Mouse (Mus musculus) forebrain, embryonic 15.5 days (tissue): ENCODE measurements around the gene Mycbp2. TPM values are rescaled to one million over a fixed set of nuclear protein-coding genes. Genes with fewer than 3 reads are reported as not detected.

Source experiments
- ATAC-seq: fragments of 200-750 bp; cut with Nextera tagmentation; replicated peaks from 2 replicates; pipeline ENCODE4 v1.8.0; 2017; ENCODE audit warnings: mild to moderate bottlenecking, moderate TSS enrichment, moderate library complexity
- H3K27ac ChIP-seq: fragments of 300-500 bp; sonication (generic); replicated peaks from 2 replicates; pipeline ENCODE4 v1.5.1; 2015; ENCODE audit warnings: mild to moderate bottlenecking, inconsistent platforms
- H3K27me3 ChIP-seq: fragments of 300-500 bp; sonication (generic); 2 replicates; pipeline ENCODE4 v1.6.1; 2015; ENCODE audit warnings: inconsistent platforms
- H3K36me3 ChIP-seq: fragments of 300-500 bp; sonication (generic); 2 replicates; pipeline ENCODE4 v1.6.1; 2015; ENCODE audit warnings: mild to moderate bottlenecking, inconsistent platforms
- H3K4me1 ChIP-seq: fragments of 300-500 bp; sonication (generic); 2 replicates; pipeline ENCODE4 v1.6.1; 2015; ENCODE audit warnings: inconsistent platforms
- H3K4me2 ChIP-seq: fragments of 300-500 bp; sonication (generic); replicated peaks from 2 replicates; pipeline ENCODE4 v1.6.1; 2015; ENCODE audit warnings: mild to moderate bottlenecking, inconsistent platforms
- H3K4me3 ChIP-seq: fragments of 300-500 bp; sonication (generic); 2 replicates; pipeline ENCODE4 v1.5.1; 2015; ENCODE audit warnings: mild to moderate bottlenecking, inconsistent platforms
- H3K9ac ChIP-seq: fragments of 300-500 bp; sonication (generic); replicated peaks from 2 replicates; pipeline ENCODE4 v1.6.1; 2015; ENCODE audit warnings: mild to moderate bottlenecking, inconsistent platforms
- H3K9me3 ChIP-seq: fragments of 300-500 bp; sonication (generic); 2 replicates; pipeline ENCODE4 v1.6.1; 2016; ENCODE audit warnings: inconsistent platforms
- WGBS: fragments of 180-500 bp; shearing (Covaris S2); methylation state at CpG from one replicate; pipeline ENCODE4 v1.1.7; 2015; ENCODE audit warnings: mixed read lengths; 5-methylcytosine and 5-hydroxymethylcytosine counted together
- polyA plus RNA-seq: library from polyadenylated mRNA; unstranded; fragments of >200 nt; fragmentation: Nextera tagmentation; extraction: Ambion mirVana; gene quantifications from 2 replicates; pipeline ENCODE4 v1.2.1, GENCODE M21; 2015

Gene Mycbp2
- polyA plus RNA-seq, 1 experiment from 2014 or later: 51.8 TPM

DNA sequence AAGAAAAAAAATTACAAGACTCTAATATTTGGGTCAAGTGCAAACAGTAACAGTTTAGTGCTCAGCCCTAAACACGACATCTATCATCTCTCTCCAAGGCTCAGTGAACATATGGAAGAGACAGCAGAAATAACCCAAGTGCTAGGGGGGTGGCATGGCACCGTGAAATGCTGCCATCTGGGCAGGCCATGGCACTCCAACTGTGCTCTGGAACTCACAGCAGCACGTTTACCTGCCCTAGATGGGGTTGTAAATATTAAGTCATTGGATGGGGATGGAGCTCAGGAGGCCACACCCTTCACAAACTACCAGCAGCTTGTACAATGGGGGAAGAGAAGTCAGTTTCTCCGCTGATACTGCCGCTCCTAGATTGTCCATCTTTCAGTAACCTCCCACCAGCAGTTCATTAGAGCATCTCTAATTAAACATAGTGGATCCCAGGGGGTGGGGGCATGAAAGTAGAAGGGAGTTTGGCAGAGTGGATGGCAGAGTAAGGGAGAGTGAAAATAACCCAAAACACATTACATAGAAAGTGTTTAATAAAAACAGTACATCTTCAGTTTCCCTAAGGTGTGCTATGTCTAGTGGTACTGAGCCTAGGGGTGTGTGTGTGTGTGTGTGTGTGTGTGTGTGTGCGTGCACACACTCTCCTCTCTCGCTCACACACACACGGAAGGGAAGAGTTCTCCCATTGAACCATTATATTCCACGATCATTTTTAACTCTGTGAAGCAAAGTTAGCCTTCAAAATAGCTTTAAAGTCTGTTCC is 267.2 kb downstream of the Mycbp2 start:
- peaks cover 24% of the 10 kb centered on the region for H3K36me3 ChIP-seq
- no peaks in the 10 kb centered on the region for H3K9me3 ChIP-seq
- peaks cover 7% of the 10 kb centered on the region; the same call in 1 of the 2 replicates for H3K4me1 ChIP-seq
- H3K4me3 ChIP-seq: no peak overlapping the region
- ATAC-seq: peak; percentile 66
- no peak overlapping the region for H3K27ac ChIP-seq
- 69% methylated on average over 9 of the region's 9 CpGs for WGBS
- no peak overlapping the region for H3K4me2 ChIP-seq
- H3K27me3 ChIP-seq: no peaks in the 10 kb centered on the region
- H3K9ac ChIP-seq: no peak overlapping the region

- Histone ChIP-seq H3K9ac (no peak overlapping the region), H3K27ac (no peak overlapping the region; the same call in 1 of the 2 replicates), H3K9me3 (no peaks in the 10 kb centered on the region), H3K4me3 (no peak overlapping the region), H3K27me3 (no peaks in the 10 kb centered on the region), H3K4me1 (peaks cover 7% of the 10 kb centered on the region; the same call in 1 of the 2 replicates), H3K4me2 (no peak overlapping the region), H3K36me3 (peaks cover 22% of the 10 kb centered on the region)
- ATAC-seq: 0 out of 2 replicates have a peak, but pooled peaks have one; percentile 23
- 87% methylated on average over 16 of the region's 16 CpGs for WGBS
These were observed 268.4 kb downstream of the Mycbp2 start for GRCm38 (mm10) chr14:103078006-103078912.

GRCm38 (mm10) chr14:103077272-103078005 is 269.2 kb downstream of the Mycbp2 start:
- Histone ChIP-seq H3K4me2 (no peak overlapping the region), H3K4me1 (peaks cover 7% of the 10 kb centered on the region; the same call in 1 of the 2 replicates), H3K27ac (no peak overlapping the region), H3K27me3 (no peaks in the 10 kb centered on the region), H3K36me3 (peaks cover 15% of the 10 kb centered on the region; the same call in 1 of the 2 replicates), H3K4me3 (no peak overlapping the region), H3K9ac (no peak overlapping the region), H3K9me3 (no peaks in the 10 kb centered on the region)
- no peak for ATAC-seq
- WGBS: 94% methylated on average over 9 of the region's 9 CpGs

GRCm38 (mm10) chr14:103075166-103075565 is 271.4 kb downstream of the Mycbp2 start:
- H3K27me3 ChIP-seq: no peaks in the 10 kb centered on the region
- H3K4me3 ChIP-seq: no peak overlapping the region
- H3K4me2 ChIP-seq: no peak overlapping the region
- H3K9me3 ChIP-seq: no peaks in the 10 kb centered on the region
- no peak overlapping the region for H3K9ac ChIP-seq
- H3K27ac ChIP-seq: no peak overlapping the region
- H3K4me1 ChIP-seq: peaks cover 14% of the 10 kb centered on the region
- WGBS: 83% methylated on average over 7 of the region's 7 CpGs
- H3K36me3 ChIP-seq: peaks cover 15% of the 10 kb centered on the region; the same call in 1 of the 2 replicates
- ATAC-seq: no peak

- H3K4me1 ChIP-seq: peaks cover 7% of the 10 kb centered on the region
- no peak overlapping the region for H3K9ac ChIP-seq
- H3K27ac ChIP-seq: no peak overlapping the region
- H3K4me2 ChIP-seq: no peak overlapping the region
- H3K4me3 ChIP-seq: no peak overlapping the region
- H3K9me3 ChIP-seq: no peaks in the 10 kb centered on the region
- H3K27me3 ChIP-seq: no peaks in the 10 kb centered on the region
- no peak for ATAC-seq
- WGBS: 77% methylated on average over 8 of the region's 8 CpGs
- H3K36me3 ChIP-seq: peaks cover 15% of the 10 kb centered on the region; the same call in 1 of the 2 replicates
These were observed 272.8 kb downstream of the Mycbp2 start for GRCm38 (mm10) chr14:103073825-103074224.

DNA sequence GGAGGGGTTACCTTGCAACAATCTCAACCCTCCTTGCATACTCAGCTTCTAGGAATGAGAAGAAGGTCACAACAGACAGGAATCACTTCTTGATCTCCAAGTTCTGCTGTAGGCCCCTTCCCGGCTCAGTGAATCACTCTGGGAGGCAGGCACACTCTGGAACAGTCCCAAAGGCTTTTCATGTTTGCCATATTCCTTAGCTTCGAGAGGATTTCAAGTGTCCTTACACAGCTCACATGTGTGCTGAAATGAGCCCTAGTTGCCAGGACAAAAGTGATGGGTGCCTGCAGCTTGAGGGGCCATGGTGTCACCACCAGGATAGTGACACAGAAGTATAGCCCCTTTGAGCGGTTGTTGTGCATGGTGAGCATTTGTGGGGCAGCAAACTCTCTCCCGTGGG is 273.9 kb downstream of the Mycbp2 start:
- Histone ChIP-seq H3K4me2 (no peak overlapping the region), H3K36me3 (peaks cover 14% of the 10 kb centered on the region; the same call in 1 of the 2 replicates), H3K27ac (no peak overlapping the region), H3K4me3 (no peak overlapping the region), H3K27me3 (no peaks in the 10 kb centered on the region), H3K9me3 (no peaks in the 10 kb centered on the region), H3K4me1 (peaks cover 7% of the 10 kb centered on the region), H3K9ac (no peak overlapping the region)
- no peak for ATAC-seq
- WGBS: 88% methylated on average over 4 of the region's 4 CpGs

DNA sequence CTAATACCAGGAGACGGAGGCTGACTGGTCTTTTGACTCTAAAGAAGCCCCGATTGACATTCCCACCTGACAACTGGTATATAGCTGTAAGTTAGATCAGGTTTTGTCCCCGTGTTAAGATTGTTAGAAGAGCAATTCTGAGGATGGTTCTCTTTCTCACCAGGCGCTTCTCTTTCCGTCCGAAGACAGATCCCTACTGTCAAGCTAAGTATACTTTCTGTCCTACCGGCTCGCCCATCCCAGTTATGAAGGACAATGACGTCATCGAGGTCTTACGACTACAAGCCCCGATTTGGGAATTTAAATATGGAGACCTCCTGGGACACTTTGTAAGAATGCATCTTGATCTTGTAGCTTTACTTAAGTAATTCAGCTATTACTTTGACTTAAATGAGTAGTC is 275.1 kb downstream of the Mycbp2 start:
- Histone ChIP-seq H3K9me3 (no peaks in the 10 kb centered on the region), H3K4me2 (no peak overlapping the region), H3K4me1 (peaks cover 7% of the 10 kb centered on the region), H3K27ac (no peak overlapping the region), H3K4me3 (no peak overlapping the region), H3K27me3 (no peaks in the 10 kb centered on the region), H3K9ac (no peak overlapping the region), H3K36me3 (peaks cover 5% of the 10 kb centered on the region; the same call in 1 of the 2 replicates)
- no peak for ATAC-seq
- WGBS: 93% methylated on average over 12 of the region's 12 CpGs

- peak overlapping the region; percentile 76 for H3K4me3 ChIP-seq
- 0 out of 2 replicates have a peak, but pooled peaks cover 2% of the 10 kb centered on the region for H3K36me3 ChIP-seq
- 5% methylated on average over 10 of the region's 10 CpGs for WGBS
- no peak overlapping the region for H3K27ac ChIP-seq
- H3K4me1 ChIP-seq: peaks cover 7% of the 10 kb centered on the region
- H3K9ac ChIP-seq: peak overlapping the region; percentile 62
- peak overlapping the region; percentile 87 for H3K4me2 ChIP-seq
- H3K27me3 ChIP-seq: no peaks in the 10 kb centered on the region
- ATAC-seq: no peak
- H3K9me3 ChIP-seq: no peaks in the 10 kb centered on the region
These were observed 275.8 kb downstream of the Mycbp2 start for GRCm38 (mm10) chr14:103070790-103071189.

- WGBS: under 1% methylated on average over 65 of the region's 65 CpGs
- Histone ChIP-seq H3K27ac (peak within 1 kb of the TSS; percentile 66), H3K4me3 (peak within 1 kb of the TSS; percentile 76), H3K9ac (peak within 1 kb of the TSS; percentile 62), H3K4me2 (peak within 1 kb of the TSS; percentile 87), H3K4me1 (peaks cover 10% of the 10 kb centered on the region), H3K27me3 (no peaks in the 10 kb centered on the region), H3K36me3 (0 out of 2 replicates have a peak, but pooled peaks cover 2% of the 10 kb centered on the region), H3K9me3 (no peaks in the 10 kb centered on the region)
- peak; percentile 95 for ATAC-seq
These were observed 276.6 kb downstream of the Mycbp2 start, which contains the start of gene Cln5 for GRCm38 (mm10) chr14:103069864-103070611. TSS of gene Cln5 (plus strand) at chr14:103070216.

DNA sequence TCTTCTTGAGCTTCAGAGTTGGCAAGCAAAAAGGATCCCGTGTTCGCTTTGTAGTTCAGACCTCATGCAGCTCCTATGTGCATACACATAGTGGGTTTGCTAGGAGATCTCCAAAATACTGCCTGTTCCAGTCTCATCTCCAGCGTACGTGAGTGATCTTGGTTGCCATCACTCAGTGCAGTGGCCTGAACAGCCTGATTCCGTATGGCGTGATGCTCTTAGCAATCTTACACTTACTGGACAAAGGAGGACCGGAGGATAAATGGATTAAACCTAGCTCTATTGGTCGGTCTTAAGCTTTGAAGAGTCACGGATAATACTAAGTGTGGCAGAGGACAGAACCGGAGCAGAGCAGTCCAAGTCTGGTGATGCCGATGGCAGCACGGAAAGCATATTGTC is 277.1 kb downstream of the Mycbp2 start:
- WGBS: 10% methylated on average over 12 of the region's 12 CpGs
- Histone ChIP-seq H3K9ac (peak overlapping the region; percentile 62), H3K27ac (peak overlapping the region; percentile 66), H3K4me3 (peak overlapping the region; percentile 76), H3K9me3 (no peaks in the 10 kb centered on the region), H3K27me3 (no peaks in the 10 kb centered on the region), H3K36me3 (0 out of 2 replicates have a peak, but pooled peaks cover 2% of the 10 kb centered on the region), H3K4me2 (peak overlapping the region; percentile 87), H3K4me1 (peaks cover 10% of the 10 kb centered on the region)
- no peak for ATAC-seq
